In genomic region chr3:27901846-27902245, GRCm38 (mm10) we compare ENCODE assay signal across 17 mouse cellular contexts. TPM values are rescaled to one million over a fixed set of nuclear protein-coding genes. Genes with fewer than 3 reads are reported as not detected.
DNase-seq lines count a peak whose midpoint lies in the region; ATAC-seq and TF ChIP-seq lines count a peak whose summit lies in the region.
"Had no signal": no experiment of that assay in that cellular context is flagged by ENCODE, and none has a peak within 500 bp of the region (broad histone marks: within the 10 kb centered on the region; RNA-seq: fewer than 3 reads in every experiment).

No protein-coding gene starts in this region.

- no peaks in the 10 kb centered on the region for H3K27me3 ChIP-seq in hindbrain, postnatal 0 days (ENCODE audit: insufficient read depth, low read length)
- no peaks in the 10 kb centered on the region for H3K27me3 ChIP-seq in hindbrain, embryonic 11.5 days (ENCODE audit: control insufficient read depth, insufficient read depth, low read length)
- no peaks in the 10 kb centered on the region for H3K27me3 ChIP-seq in lung, embryonic 14.5 days (ENCODE audit: insufficient read depth, low read length)

- no peaks in the 10 kb centered on the region for H3K36me3 ChIP-seq in hindbrain, postnatal 0 days (ENCODE audit: insufficient read depth, low read length)
- no peaks in the 10 kb centered on the region for H3K36me3 ChIP-seq in hindbrain, embryonic 11.5 days (ENCODE audit: control insufficient read depth, insufficient read depth, low read length)
- no peaks in the 10 kb centered on the region for H3K36me3 ChIP-seq in lung, embryonic 14.5 days (ENCODE audit: insufficient read depth)
- H3K36me3 ChIP-seq: midbrain, embryonic 10.5 days had no signal

- peak; percentile 32; the same call in 1 of the 2 replicates for TF ChIP-seq CTCF in hindbrain, postnatal 0 days (IDR thresholded peaks at IDR 0.05; ENCODE audit: low read depth)
- TF ChIP-seq CTCF in lung, embryonic 14.5 days (IDR thresholded peaks at IDR 0.05; ENCODE audit: low read depth), result peak; percentile 48

- H3K9me3 ChIP-seq in hindbrain, postnatal 0 days (ENCODE audit: low read length), result no peaks in the 10 kb centered on the region
- no peaks in the 10 kb centered on the region for H3K9me3 ChIP-seq in hindbrain, embryonic 11.5 days (ENCODE audit: control insufficient read depth, low read length)
- H3K9me3 ChIP-seq in lung, embryonic 14.5 days (ENCODE audit: low read depth, low read length), result no peaks in the 10 kb centered on the region
- H3K9me3 ChIP-seq: midbrain, embryonic 10.5 days had no signal

- 93% methylated on average over 6 of the region's 6 CpGs for whole genome bisulfite sequencing in hindbrain, postnatal 0 days
- WGBS in hindbrain, embryonic 11.5 days, result 87% methylated on average over 6 of the region's 6 CpGs
- WGBS in lung, embryonic 14.5 days, result 90% methylated on average over 6 of the region's 6 CpGs

- no peak for DNase-seq in hindbrain, postnatal 0 days (ENCODE audit: low spot score)
- no peak for DNase-seq in hindbrain, embryonic 11.5 days (ENCODE audit: low spot score)
- no peak for DNase-seq in lung, embryonic 14.5 days
- DNase-seq in lung, adult 18-20 months, result no peak
- DNase-seq in ES-CJ7 (ENCODE audit: low read depth, low spot score), result peak; percentile 64
- DNase-seq in c-Kit-positive CD71-positive TER-119-negative erythroid progenitor cells, embryonic 14.5 days (ENCODE audit: low read depth), result peak; percentile 1
- DNase-seq in spleen, postnatal 4 days (ENCODE audit: low spot score in 2 of 2), result no peak
- DNase-seq: adrenal gland, postnatal 25 days; cerebellum, adult 11-12 months; heart, postnatal 4 days; left cerebral cortex, postnatal 4 days had no signal

- no peak overlapping the region for H3K4me2 ChIP-seq in hindbrain, postnatal 0 days (ENCODE audit: low read depth, low read length)
- H3K4me2 ChIP-seq in hindbrain, embryonic 11.5 days (replicated peaks; ENCODE audit: low read depth, low read length), result no peak overlapping the region
- no peak overlapping the region for H3K4me2 ChIP-seq in lung, embryonic 14.5 days

- ATAC-seq in hindbrain, postnatal 0 days, result no peak
- no peak for ATAC-seq in hindbrain, embryonic 11.5 days (ENCODE audit: low FRiP score)
- ATAC-seq in lung, embryonic 14.5 days (ENCODE audit: insufficient read depth), result no peak
- ATAC-seq in granulocyte monocyte progenitor cell, adult 5-6 weeks (replicated peaks; ENCODE audit: poor library complexity, severe bottlenecking), result no peak

- no peak overlapping the region for H3K27ac ChIP-seq in hindbrain, postnatal 0 days
- no peak overlapping the region for H3K27ac ChIP-seq in hindbrain, embryonic 11.5 days (ENCODE audit: low read depth, low read length)
- H3K27ac ChIP-seq in lung, embryonic 14.5 days (ENCODE audit: low read depth), result no peak overlapping the region
- H3K27ac ChIP-seq: midbrain, embryonic 10.5 days had no signal

- H3K9ac ChIP-seq in hindbrain, postnatal 0 days (replicated peaks; ENCODE audit: low read length), result no peak overlapping the region
- H3K9ac ChIP-seq in hindbrain, embryonic 11.5 days (ENCODE audit: low read depth, low read length), result no peak overlapping the region
- no peak overlapping the region for H3K9ac ChIP-seq in lung, embryonic 14.5 days

- no peaks in the 10 kb centered on the region for H3K4me1 ChIP-seq in hindbrain, postnatal 0 days (ENCODE audit: insufficient read depth, low read length)
- H3K4me1 ChIP-seq in hindbrain, embryonic 11.5 days (replicated peaks; ENCODE audit: control insufficient read depth, insufficient read depth, low read length), result no peaks in the 10 kb centered on the region
- H3K4me1 ChIP-seq in lung, embryonic 14.5 days (ENCODE audit: insufficient read depth), result peaks cover 14% of the 10 kb centered on the region
- H3K4me1 ChIP-seq: midbrain, embryonic 10.5 days had no signal

- H3K4me3 ChIP-seq in hindbrain, postnatal 0 days (ENCODE audit: low read length), result no peak overlapping the region
- H3K4me3 ChIP-seq in hindbrain, embryonic 11.5 days (ENCODE audit: low read depth, low read length), result no peak overlapping the region
- no peak overlapping the region for H3K4me3 ChIP-seq in lung, embryonic 14.5 days (ENCODE audit: low read depth, low read length)
- H3K4me3 ChIP-seq: midbrain, embryonic 10.5 days had no signal

RNA-seq across cellular contexts. Expression of gene Tmem212, which starts 5.7 kb away (rescaled TPM):
- 1.8 and 7.2 TPM in 2 replicates for total RNA-seq in hindbrain, postnatal 0 days (2014; rRNA removed)
- polyA plus RNA-seq in hindbrain, postnatal 0 days (2015; fragmentation: Nextera tagmentation; extraction: Ambion mirVana), result 1.6 and 2.8 TPM in 2 replicates
- polyA plus RNA-seq in hindbrain, embryonic 11.5 days (2014; fragmentation: Nextera tagmentation; extraction: Ambion mirVana), result not detected in 2 replicates
- polyA plus RNA-seq in lung, embryonic 14.5 days (2014; fragmentation: Nextera tagmentation; extraction: Ambion mirVana), result not detected in 2 replicates
- not detected in 2 replicates for total RNA-seq in granulocyte monocyte progenitor cell, adult 5-6 weeks (2014; fragmentation: Nextera tagmentation)
- total RNA-seq in granulocyte monocyte progenitor cell, adult 5-6 weeks (2017), result not detected in 2 replicates
- total RNA-seq: adrenal gland, postnatal 25 days; heart, adult 8-10 months; heart, postnatal 4 days had no signal
- polyA plus RNA-seq: frontal cortex, adult 2 months; intestine, embryonic 14.5 days; midbrain, embryonic 10.5 days; spleen, adult 2 months had no signal

RNA-seq across cellular contexts. Expression of gene Pld1, which starts 36.6 kb away (rescaled TPM):
- total RNA-seq in hindbrain, postnatal 0 days (2014; rRNA removed), result 10.7 and 19.7 TPM in 2 replicates
- polyA plus RNA-seq in hindbrain, postnatal 0 days (2015; fragmentation: Nextera tagmentation; extraction: Ambion mirVana), result 3.9 and 5.7 TPM in 2 replicates
- 3.9 and 4.5 TPM in 2 replicates for polyA plus RNA-seq in hindbrain, embryonic 11.5 days (2014; fragmentation: Nextera tagmentation; extraction: Ambion mirVana)
- polyA plus RNA-seq in lung, embryonic 14.5 days (2014; fragmentation: Nextera tagmentation; extraction: Ambion mirVana), result 6.4 and 7.5 TPM in 2 replicates
- total RNA-seq in granulocyte monocyte progenitor cell, adult 5-6 weeks (2014; fragmentation: Nextera tagmentation), result 8.8 and 9.9 TPM in 2 replicates
- total RNA-seq in granulocyte monocyte progenitor cell, adult 5-6 weeks (2017), result 4.4 and 9.0 TPM in 2 replicates

Comparison
In these comparisons a context has a peak if more than half of its experiments do, and no peak if none do; other contexts are left out.
1. DNase-seq: peak in ES-CJ7 (single experiment) and c-Kit-positive CD71-positive TER-119-negative erythroid progenitor cells, embryonic 14.5 days (single experiment); none in hindbrain, postnatal 0 days (single experiment), hindbrain, embryonic 11.5 days (single experiment), lung, embryonic 14.5 days (single experiment), lung, adult 18-20 months (0 of 2) and spleen, postnatal 4 days (0 of 2).